Mouse (Mus musculus) megakaryocyte, adult 5-6 weeks (primary cell): Measurements from ENCODE around the gene Slxl1. TPM values are rescaled to one million over a fixed set of nuclear protein-coding genes. Genes with fewer than 3 reads are reported as not detected.
"Not testable (repeated sequence)": the region's sequence is repeated elsewhere in the genome, so short reads cannot be mapped to it uniquely, and the experiment has no call there.

ENCODE experiments used
- ATAC-seq: 2 replicates; pipeline ENCODE4 v1.8.0; 2016; ENCODE audit warnings: mild to moderate bottlenecking, inconsistent platforms; ENCODE audit not compliant: poor library complexity, severe bottlenecking
- total RNA-seq, 2 experiments: library from RNA; stranded (forward) in 1 of 2; stranded (reverse) in 1 of 2; fragments of 153-499, 151-499 nt in 1 of 2; fragments of 221-1000, 200-1000 nt in 1 of 2; gene quantifications; 2 replicates each; pipeline versions ENCODE4 v1.2.3 to v1.2.4; 2015 to 2017

Gene Slxl1
- total RNA-seq (2015) (not detected in 2 replicates), total RNA-seq (2017) (not detected in 2 replicates)

DNA sequence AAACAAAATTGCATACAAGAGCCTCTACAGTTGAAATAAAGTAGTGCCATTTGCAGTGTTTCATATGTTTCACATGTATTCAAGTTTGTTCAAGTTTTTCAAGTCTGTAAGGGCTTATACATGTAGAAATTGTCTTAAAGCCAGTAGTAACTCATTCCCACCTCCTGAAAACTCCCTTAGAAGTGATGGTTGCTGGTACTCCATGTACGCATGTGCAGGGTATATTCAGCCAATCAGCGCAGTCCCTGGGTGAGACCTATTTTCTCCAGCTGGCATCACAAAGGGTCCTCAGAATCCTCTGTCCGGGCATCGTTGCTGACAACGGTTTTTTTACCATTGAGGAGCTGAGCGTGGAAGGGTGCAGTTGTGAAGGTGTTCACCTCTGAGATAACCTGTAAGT lies at the start of gene Slxl1:
TSS of gene Slxl1 (plus strand) at position 301 of the 400 bp plus-strand sequence.
- ATAC-seq: not testable (repeated sequence)
